Mouse (Mus musculus) heart, adult 11 months (tissue): ENCODE measurements around the gene Gm11060.

Source experiments
- DNase-seq: peaks from one replicate; pipeline ENCODE4 v3.0.0; 2022

Gm11060 gene

DNA sequence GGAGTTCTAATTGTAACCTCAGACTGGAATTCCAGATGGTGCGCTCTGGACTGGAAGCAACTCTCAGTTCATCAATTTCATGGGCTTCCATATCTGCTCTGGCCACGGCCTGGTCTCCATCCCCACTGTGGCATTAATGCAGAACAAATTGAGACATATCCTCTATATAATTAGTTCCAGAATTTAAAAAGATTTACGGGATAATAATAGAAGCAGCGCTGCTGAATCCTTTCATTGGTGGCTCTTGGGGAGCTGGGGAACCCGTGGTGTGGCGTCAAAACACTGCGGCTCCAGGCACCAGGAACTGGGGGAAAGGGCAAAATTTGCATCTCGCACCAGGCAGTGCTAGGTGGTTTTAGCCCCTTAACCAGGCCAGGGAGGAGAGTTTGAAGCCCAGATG lies 30.4 kb downstream of the Gm11060 start:
- DNase-seq = peak; percentile 42

- peak; percentile 88 for DNase-seq
These were observed 31.1 kb downstream of the Gm11060 start for GRCm38 (mm10) chr2:105122886-105123285.

DNA sequence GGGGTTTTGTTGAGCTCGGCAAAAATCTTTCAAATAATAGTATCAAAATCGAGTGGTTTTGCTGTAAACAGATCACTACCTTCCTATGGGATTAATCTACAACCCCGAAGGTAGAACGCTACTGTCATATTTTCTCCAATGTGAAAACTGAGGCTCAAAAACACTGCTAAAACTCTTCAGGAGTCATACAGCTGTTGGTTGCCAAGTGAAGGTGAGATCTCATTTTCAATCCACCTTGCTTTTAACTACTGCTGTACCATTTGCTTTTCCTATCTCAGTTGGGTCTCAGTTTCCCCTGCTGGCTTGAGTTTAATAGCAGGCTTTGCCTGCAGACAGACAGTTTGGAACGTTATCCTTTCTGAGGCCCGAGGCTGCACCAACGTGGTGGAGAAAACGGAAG lies 31.6 kb downstream of the Gm11060 start:
- DNase-seq = no peak

DNA sequence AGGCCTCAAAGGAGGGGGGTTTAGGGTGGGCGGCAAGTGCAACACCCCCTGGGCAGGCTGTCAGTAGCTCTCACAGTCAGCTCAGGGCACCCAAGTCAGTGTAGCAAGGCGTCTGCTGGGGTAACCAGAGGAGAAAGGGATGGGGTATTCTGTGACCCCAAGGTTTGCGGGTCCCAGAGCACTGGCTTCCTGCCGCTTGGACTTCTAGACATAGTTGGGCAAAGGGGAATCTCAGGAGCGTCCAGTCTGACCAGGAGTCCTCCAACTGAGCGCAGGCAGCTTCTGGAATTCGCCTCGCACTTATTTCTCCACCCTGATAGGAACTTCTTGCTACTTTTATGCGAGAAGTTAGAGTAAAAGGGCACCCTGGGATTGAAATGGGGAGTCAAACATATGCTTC lies 32.1 kb downstream of the Gm11060 start:
- peak; percentile 76 for DNase-seq

DNA sequence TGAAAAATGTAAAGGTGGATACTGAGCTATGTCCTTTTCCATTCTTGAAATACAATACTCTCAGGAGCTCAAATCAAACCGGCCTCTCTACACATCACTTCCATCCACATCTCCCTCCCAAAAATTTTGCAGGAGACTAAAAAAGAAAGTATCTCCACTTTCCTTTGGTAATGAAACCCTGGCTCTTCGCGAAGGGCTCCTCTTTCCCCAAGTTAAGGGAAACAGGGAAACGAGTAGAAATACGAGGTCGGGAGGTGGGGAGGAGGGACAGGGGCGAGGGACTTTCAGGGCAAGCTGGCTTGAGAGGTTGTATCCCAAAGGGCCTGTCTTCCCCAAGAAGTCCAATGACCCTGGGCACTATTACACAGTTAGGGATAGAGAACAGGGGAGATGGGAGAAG lies 32.6 kb downstream of the Gm11060 start:
- no peak for DNase-seq

GRCm38 (mm10) chr2:105125205-105125604 lies 33.4 kb downstream of the Gm11060 start:
- peak; percentile 86 for DNase-seq

GRCm38 (mm10) chr2:105125641-105126040 lies 33.8 kb downstream of the Gm11060 start:
- DNase-seq = peak; percentile 79

DNA sequence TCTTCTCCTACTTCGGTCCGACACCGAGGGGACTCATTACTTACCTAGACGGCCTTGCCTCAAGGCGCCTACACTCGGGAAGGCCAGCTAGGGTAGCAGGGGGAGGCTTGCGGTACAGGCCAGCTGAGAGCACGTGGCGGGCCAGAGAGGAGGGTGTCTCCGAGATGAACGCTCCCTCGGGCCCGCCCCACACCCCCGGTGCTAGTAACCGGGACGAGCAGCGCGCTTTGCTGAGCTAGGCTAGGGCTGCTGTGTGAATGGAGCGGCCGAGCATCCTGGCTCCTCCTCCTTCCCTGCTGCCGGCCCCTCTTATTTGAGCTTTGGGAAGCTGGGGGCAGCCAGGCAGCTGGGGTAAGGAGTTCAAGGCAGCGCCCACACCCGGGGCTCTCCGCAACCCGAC lies 34.5 kb downstream of the Gm11060 start, which contains the start of gene Wt1:
Gene Wt1 (plus strand): TSS at position 251 of the 400 bp plus-strand sequence.
- DNase-seq = peak; percentile 96

GRCm38 (mm10) chr2:105126691-105127530 lies 35.1 kb downstream of the Gm11060 start:
- DNase-seq = peak; percentile 88

GRCm38 (mm10) chr2:105127531-105128480 lies 36.0 kb downstream of the Gm11060 start:
- peak; percentile 88 for DNase-seq

DNA sequence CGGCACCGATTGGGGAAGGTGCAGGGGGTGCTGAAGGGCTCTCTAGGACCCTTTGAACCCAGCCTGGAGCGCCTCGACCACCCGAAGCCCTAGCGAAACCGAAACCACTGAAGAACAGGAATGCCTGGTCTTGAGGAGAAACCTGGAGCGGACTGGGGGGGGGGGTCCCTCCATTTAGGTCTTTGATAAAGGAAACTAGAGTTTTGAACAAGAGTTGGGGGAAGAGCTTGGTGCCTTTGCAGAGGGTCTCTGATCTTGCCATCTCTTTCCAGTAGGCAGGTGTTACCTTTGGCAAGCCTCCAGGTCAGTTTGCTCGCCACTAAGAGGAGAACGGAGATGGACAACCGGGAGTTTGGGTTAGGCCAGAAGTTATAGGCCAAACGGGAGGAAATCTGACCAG lies 36.7 kb downstream of the Gm11060 start:
- DNase-seq = peak; percentile 90

DNA sequence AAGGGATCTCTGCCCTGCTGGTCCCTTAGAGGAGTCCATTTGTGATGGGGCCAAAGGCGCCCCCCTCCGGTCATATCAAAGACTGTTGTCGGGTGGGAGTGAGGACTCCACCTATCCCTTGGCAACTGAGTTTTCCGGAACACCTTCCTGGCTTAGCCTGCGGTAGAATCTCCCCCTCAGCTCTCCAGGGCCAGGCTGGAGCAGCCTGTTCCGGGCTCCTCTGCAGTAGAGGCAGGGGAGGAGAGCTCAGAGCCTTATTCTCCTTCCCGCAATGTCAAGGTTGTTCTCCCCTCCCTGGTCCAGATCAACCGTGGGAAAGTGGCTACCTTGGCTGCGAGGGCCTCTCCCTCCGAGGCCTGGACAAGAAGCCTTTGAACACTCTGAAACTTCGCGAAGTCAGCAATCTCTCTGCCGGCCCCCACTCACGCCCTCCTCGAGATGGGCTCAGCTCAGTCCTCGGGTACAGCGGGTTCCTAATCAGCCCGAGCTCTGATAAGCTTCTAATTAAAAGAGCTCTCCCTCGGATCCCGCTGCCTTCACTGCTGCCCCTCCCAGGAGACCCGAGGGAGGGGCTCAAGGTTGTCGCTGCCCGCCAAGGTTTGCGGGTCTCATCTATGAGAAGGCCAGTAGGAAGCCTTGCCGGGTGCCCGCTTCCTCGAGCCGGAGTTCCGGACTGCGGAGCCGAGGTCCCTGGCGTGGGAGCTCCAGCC lies 38.7 kb downstream of the Gm11060 start:
- DNase-seq = peak; percentile 97

DNA sequence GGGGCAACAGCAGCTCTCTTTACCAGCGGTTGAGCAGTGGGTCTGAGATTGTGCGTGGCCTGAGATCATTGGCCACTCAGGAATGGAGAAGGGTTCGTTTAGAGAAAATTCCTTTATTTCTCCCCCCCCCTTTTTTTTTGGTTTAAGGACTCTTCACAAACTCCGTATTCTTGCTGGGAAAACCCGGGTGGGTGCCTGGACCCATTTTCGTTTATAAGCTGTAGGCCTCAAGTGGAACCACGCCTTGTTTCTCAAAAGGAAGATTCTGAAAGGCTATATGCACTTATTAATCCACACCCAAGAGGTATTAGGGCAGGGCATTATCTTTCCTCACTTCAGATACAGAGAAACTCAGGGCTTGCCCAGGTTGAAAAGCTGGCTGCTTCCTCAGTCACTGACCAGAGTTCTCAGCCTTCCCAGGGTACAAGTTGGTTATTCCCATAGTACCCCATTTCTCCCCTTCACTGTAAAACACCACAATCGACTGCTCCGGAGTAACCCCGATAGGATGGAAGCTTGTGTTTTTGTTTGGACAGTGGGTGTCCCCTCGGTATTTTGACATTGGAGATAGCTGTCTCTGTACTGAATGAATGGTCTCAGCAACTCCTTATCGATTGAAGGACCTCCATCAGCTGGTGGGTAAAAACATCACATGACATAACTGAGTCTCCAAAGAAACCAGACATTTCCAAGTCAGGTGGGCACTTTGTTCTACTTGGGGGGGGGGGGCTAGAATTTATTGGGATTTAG lies 39.4 kb downstream of the Gm11060 start:
- no peak for DNase-seq

DNA sequence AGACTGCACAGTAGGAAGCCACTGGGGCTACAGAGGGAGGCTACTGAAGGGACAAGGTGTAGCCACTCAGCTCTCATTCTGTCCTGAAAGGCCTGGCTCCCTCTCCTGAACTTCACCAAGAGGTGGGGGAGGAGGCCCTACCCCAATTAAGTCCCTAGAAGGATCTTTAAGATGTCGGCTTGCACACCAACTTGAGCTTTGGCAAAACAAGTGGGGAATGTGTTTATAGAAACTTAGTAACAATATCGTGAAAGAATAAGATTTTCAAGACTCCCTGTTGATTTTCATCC lies 39.9 kb downstream of the Gm11060 start:
- DNase-seq = no peak

- DNase-seq = no peak
These were observed 40.5 kb downstream of the Gm11060 start for GRCm38 (mm10) chr2:105132300-105132699.

DNA sequence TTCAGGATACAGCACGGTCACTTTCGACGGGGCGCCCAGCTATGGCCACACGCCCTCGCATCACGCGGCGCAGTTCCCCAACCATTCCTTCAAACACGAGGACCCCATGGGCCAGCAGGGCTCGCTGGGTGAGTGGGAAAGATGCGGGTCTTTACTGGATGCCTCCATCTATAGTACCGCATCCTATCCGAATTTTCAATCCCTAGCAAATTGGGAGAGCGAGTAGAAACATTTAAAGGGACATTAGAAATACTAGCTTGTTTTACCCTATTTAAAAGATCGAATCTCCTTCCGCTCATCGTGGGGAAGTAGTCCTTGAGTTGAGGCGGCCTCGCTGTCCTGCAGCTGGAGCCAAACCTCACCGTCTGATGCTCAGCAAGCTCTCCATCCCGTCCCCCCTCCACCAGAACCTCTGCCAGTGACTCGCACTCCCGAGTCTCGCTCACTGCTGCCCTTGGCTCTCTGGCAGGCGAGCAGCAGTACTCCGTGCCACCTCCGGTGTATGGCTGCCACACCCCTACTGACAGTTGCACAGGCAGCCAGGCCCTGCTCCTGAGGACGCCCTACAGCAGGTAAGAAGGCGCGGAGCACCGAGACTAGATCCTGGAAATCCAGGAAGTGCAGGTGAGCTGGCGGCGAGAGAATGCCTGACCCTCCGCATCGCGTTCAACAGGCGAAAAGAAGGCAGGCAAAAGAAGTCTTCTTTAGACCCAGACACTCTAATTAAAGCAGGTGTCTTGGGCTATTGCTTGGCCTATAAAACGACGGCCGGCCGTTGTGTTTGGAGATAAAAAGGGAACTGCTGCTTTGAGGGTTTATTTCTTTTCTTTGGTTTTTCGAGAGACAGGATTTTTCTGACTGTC lies 41.3 kb downstream of the Gm11060 start:
- DNase-seq = no peak

DNA sequence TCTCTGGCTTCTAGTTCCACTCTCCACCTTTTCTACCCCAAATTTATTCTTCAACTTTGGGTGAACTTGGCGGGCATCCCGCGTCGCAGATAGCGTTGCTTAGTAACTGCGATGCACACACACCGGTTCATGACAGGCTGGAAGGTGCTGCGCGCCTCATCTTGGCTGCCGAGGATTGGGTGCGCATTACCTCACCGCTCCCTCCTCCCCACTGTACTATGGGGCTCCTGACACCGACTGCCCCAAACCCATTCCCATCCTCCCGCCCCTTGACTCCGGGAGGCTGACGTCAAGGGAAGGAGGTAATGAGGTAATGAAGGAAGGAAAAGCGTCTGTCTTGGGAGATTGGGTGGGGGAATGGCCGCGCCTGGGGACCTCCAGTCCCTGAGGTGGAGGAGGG lies 42.5 kb downstream of the Gm11060 start:
- peak; percentile 98 for DNase-seq

DNA sequence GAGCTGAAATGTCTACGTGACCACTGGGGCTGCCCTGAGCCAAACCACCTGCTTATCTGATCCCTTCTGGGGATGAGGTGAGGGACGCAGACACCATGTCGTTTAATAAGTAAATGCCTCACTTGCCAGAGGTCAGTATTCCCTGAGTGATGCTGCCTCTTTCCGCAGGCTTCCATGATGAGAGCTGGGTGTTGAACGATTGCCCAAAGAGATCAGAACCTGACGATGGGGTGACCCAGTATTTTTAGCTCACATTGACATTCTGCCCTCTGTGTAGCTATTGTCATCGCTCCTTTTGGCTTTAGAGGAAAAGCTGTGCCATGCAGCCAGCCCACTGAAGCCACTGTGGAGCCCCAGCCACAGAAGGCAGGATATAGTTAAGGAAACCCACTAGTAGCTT lies 47.7 kb downstream of the Gm11060 start:
- peak; percentile 92 for DNase-seq

- peak; percentile 82 for DNase-seq
These were observed 49.6 kb downstream of the Gm11060 start for GRCm38 (mm10) chr2:105141371-105141770.
